Mouse (Mus musculus) embryonic fibroblast, embryonic 13.5 days (primary cell): Measurements from ENCODE around the gene Treml1. TPM values are rescaled to one million over a fixed set of nuclear protein-coding genes. Genes with fewer than 3 reads are reported as not detected.

Experiments
- H3K27ac ChIP-seq: 2 replicates; pipeline ENCODE4 v1.5.1; 2012; ENCODE audit warnings: low read length, control low read depth, inconsistent platforms; ENCODE audit not compliant: insufficient read depth
- H3K4me1 ChIP-seq: 2 replicates; pipeline ENCODE4 v1.6.1; 2011; ENCODE audit warnings: low read length; ENCODE audit not compliant: control insufficient read depth, insufficient read depth
- H3K4me3 ChIP-seq: 2 replicates; pipeline ENCODE4 v1.5.1; 2011; ENCODE audit warnings: mild to moderate bottlenecking, control low read depth, low read length; ENCODE audit not compliant: insufficient read depth
- CTCF ChIP-seq: IDR thresholded peaks from 2 replicates; pipeline ENCODE4 v1.5.1; 2011; ENCODE audit warnings: mild to moderate bottlenecking, control low read depth, low read length, moderate library complexity, borderline replicate concordance; ENCODE audit not compliant: insufficient read depth
- POLR2A ChIP-seq: IDR thresholded peaks from 2 replicates; pipeline ENCODE4 v1.6.1; 2011; ENCODE audit warnings: low read depth, mild to moderate bottlenecking, control low read depth, low read length, moderate library complexity
- polyA plus RNA-seq: library from polyadenylated mRNA; stranded (reverse); fragments of >200 nt; gene quantifications from 2 replicates; pipeline ENCODE4 v1.2.4, GENCODE M21; 2011; ENCODE audit warnings: low read depth; ENCODE audit not compliant: missing spikeins, insufficient read length

Treml1 gene
- polyA plus RNA-seq, 1 experiment = not detected

GRCm38 (mm10) chr17:48372987-48373386, 13.3 kb downstream of the Treml1 start:
- no peak for TF ChIP-seq POLR2A
- TF ChIP-seq CTCF = no peak
- Histone ChIP-seq H3K4me3 (no peak overlapping the region), H3K4me1 (no peaks in the 10 kb centered on the region), H3K27ac (no peak overlapping the region)

GRCm38 (mm10) chr17:48376102-48376501, 16.4 kb downstream of the Treml1 start:
- Histone ChIP-seq H3K4me1 (no peaks in the 10 kb centered on the region), H3K27ac (no peak overlapping the region), H3K4me3 (no peak overlapping the region)
- TF ChIP-seq POLR2A = no peak
- TF ChIP-seq CTCF = no peak

GRCm38 (mm10) chr17:48379050-48379449, 19.3 kb downstream of the Treml1 start:
- TF ChIP-seq CTCF (no peak), POLR2A (no peak)
- H3K4me3 ChIP-seq = no peak overlapping the region
- no peaks in the 10 kb centered on the region for H3K4me1 ChIP-seq
- no peak overlapping the region for H3K27ac ChIP-seq

GRCm38 (mm10) chr17:48385786-48386461, 26.2 kb downstream of the Treml1 start:
- TF ChIP-seq POLR2A (no peak), CTCF (no peak)
- Histone ChIP-seq H3K4me1 (no peaks in the 10 kb centered on the region), H3K4me3 (no peak overlapping the region), H3K27ac (no peak overlapping the region)

DNA sequence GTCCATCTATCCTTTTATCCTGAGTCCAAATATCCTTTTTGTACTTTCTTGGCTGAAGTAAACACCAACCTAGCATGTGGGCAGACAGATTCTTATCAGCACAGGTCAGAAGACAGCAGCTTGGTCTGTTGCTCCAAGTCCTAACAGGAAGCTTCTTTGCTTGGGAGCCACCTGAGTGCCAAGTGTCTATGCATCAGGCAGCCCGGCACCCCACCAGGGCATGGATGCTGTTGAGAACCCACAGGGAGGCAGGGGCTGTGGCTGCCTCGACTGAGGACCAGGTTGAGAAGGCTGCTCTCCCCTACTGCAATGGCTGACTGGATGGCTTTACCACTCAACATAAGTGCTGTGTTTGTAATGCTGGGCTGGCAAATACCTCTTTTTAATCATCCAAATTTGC, 28.9 kb downstream of the Treml1 start:
- Histone ChIP-seq H3K4me3 (no peak overlapping the region), H3K4me1 (no peaks in the 10 kb centered on the region), H3K27ac (no peak overlapping the region)
- TF ChIP-seq POLR2A (no peak), CTCF (no peak)

DNA sequence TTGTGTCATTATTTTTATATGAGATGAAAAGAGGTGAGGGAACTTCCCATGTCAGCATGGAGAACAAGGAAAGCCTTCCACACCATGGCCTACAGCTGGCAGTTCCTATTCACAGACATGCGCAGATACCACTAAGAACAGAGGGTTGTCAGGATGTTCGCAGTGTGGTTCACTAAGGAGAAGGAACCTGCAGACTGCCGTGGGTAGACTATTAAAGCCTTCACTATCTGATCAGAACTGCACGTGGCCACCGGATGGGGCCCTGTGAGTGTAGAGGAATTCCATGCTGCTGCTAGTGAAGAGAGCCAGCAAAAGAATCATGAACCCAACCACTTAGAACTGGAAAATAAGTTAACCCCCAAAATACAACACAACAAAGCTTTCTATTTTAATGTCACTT, 29.7 kb downstream of the Treml1 start:
- H3K27ac ChIP-seq = no peak overlapping the region
- no peak for TF ChIP-seq CTCF
- TF ChIP-seq POLR2A = no peak
- no peak overlapping the region for H3K4me3 ChIP-seq
- no peaks in the 10 kb centered on the region for H3K4me1 ChIP-seq

GRCm38 (mm10) chr17:48391446-48391845, 31.7 kb downstream of the Treml1 start:
- H3K4me3 ChIP-seq = no peak overlapping the region
- TF ChIP-seq CTCF = no peak
- TF ChIP-seq POLR2A = no peak
- no peak overlapping the region for H3K27ac ChIP-seq
- H3K4me1 ChIP-seq = no peaks in the 10 kb centered on the region

DNA sequence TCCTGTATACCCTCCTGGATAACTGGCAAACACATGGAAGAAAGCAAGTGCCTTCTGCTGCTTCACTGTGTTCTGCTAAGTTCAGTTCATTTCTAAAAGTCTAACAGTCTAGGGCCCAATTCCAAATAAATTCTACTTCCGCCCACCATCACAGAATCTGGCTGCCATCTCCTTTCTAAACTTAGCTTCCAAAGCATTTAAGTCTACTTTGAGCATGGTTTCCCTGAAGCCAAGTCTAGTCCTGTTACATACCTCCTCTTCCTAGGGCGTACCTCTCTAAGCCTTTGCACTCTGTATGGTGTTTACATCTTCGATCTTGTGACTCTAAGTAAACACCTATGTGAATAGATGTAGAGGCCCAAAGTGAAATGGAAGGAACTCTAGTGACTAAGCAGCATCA, 32.9 kb downstream of the Treml1 start:
- Histone ChIP-seq H3K4me3 (no peak overlapping the region), H3K4me1 (no peaks in the 10 kb centered on the region), H3K27ac (no peak overlapping the region)
- no peak for TF ChIP-seq CTCF
- no peak for TF ChIP-seq POLR2A

DNA sequence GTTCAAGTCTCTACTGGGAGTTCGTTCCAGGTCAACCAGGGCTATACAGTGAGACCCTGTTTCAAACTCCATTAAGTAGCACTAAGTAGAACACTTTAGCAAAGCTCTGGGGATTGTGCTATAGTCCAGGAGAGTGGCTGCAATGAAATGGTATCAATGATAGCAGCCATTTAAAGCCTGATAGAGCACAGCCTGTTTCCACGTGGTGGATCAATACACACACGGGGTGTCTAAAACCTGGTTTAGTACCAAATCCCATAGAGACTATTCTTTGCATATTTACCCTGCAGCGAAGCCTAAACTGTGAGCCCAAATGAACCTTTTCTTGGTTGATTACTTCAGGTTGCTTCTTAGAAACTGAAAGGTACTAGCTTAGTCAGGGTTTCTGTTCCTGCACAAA, 42.0 kb downstream of the Treml1 start:
- no peak overlapping the region for H3K27ac ChIP-seq
- H3K4me1 ChIP-seq = no peaks in the 10 kb centered on the region
- no peak for TF ChIP-seq POLR2A
- TF ChIP-seq CTCF = no peak
- H3K4me3 ChIP-seq = no peak overlapping the region

DNA sequence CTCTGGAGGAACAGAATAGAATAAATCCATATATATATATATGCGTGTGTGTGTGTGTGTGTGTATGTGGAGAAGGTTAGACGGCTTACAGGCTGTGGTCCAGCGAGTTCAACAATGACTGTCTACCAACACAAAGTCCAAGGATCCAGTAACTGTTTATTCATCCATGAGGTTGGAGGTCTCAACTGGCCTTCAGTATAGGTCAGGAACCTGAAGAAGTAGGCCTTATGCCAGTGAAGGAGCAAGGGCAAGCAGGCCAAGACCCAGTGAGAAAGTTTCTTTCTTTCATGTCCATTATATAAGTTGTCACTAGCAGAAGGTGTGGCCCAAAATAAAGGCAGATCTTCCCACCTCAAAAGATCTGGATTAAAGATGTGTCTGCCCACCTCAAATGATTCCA, 43.0 kb downstream of the Treml1 start:
- TF ChIP-seq CTCF (no peak), POLR2A (no peak)
- H3K4me3 ChIP-seq = no peak overlapping the region
- H3K4me1 ChIP-seq = peaks cover 6% of the 10 kb centered on the region
- no peak overlapping the region for H3K27ac ChIP-seq
